Mouse (Mus musculus) neural tube, embryonic 12.5 days (tissue): Measurements from ENCODE around the gene Axl. TPM values are rescaled to one million over a fixed set of nuclear protein-coding genes. Genes with fewer than 3 reads are reported as not detected.

Experiments used
- ATAC-seq: fragments of 200-750 bp; cut with Nextera tagmentation; 2 replicates; pipeline ENCODE4 v1.8.0; 2017; ENCODE audit warnings: low read depth, mild to moderate bottlenecking, moderate TSS enrichment, moderate library complexity; ENCODE audit not compliant: low FRiP score
- H3K27ac ChIP-seq: fragments of 300-500 bp; sonication (generic); 2 replicates; pipeline ENCODE4 v1.5.1; 2016
- H3K27me3 ChIP-seq: fragments of 300-500 bp; sonication (generic); replicated peaks from 2 replicates; pipeline ENCODE4 v1.6.1; 2016; ENCODE audit warnings: mild to moderate bottlenecking
- H3K36me3 ChIP-seq: fragments of 300-500 bp; sonication (generic); 2 replicates; pipeline ENCODE4 v1.6.1; 2016; ENCODE audit warnings: mild to moderate bottlenecking
- H3K4me1 ChIP-seq: fragments of 300-500 bp; sonication (generic); 2 replicates; pipeline ENCODE4 v1.6.1; 2016
- H3K4me2 ChIP-seq: fragments of 300-500 bp; sonication (generic); replicated peaks from 2 replicates; pipeline ENCODE4 v1.6.1; 2016; ENCODE audit warnings: mild to moderate bottlenecking
- H3K4me3 ChIP-seq: fragments of 300-500 bp; sonication (generic); 2 replicates; pipeline ENCODE4 v1.5.1; 2016
- H3K9ac ChIP-seq: fragments of 300-500 bp; sonication (generic); 2 replicates; pipeline ENCODE4 v1.6.1; 2016; ENCODE audit warnings: mild to moderate bottlenecking
- H3K9me3 ChIP-seq: fragments of 300-500 bp; sonication (generic); 2 replicates; pipeline ENCODE4 v1.6.1; 2016; ENCODE audit warnings: mild to moderate bottlenecking
- WGBS: fragments of 180-500 bp; shearing (Covaris S2); methylation state at CpG from one replicate; pipeline ENCODE4 v1.1.7; 2016; 5-methylcytosine and 5-hydroxymethylcytosine counted together
- polyA plus RNA-seq: library from polyadenylated mRNA; unstranded; fragments of >200 nt; fragmentation: Nextera tagmentation; extraction: Ambion mirVana; gene quantifications from 2 replicates; pipeline ENCODE4 v1.2.1, GENCODE M21; 2016

Gene Axl
- polyA plus RNA-seq = 33.0 and 35.7 TPM in 2 replicates

DNA sequence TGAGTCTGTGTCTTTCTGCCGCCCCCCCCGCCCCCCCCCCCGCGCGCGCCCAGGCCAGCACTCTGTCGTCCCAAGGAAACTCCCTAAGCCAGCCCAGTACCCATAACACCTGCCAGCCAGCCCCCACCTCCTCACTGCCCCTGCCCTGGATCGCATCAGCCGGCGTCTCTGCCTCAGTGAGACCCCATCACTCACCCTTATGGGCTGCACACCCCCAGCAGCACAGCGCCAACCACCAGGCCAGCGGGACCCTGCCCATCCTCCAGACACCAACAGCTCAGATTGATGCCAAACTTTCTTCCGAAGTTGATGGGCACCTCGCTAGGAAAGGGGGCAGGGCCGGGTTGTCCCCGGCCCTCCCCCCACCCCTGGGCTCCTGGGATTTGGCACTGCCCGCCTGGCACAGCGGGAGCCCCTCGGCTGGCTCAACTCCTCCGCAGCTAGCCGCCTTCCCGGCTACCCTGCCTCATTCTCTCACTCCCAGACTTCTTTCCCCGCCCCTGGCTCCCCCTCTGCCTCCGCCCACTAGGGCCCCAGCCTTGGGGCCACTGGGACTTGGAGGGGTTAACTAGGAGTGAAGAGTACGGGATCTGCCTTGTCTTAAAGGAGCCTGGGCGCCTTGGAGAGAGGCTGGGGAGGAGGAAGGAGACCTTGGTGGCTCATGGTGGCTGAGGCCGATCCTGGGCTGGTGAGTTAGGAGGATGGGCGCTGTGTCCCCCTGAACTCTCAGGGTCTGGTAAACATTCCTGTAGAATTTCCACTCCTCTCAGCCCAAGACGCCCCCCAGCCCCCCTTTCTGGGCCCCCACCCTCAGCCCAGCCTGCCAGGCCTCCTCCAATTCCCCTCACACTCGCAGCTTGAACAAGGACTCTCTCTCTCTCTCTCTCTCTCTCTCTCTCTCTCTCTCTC is at the start of gene Axl:
TSS of gene Axl (minus strand) at position 486 of the 909 bp plus-strand sequence.
- Histone ChIP-seq H3K27me3 (0 out of 2 replicates have a peak, but pooled peaks cover 3% of the 10 kb centered on the region), H3K4me3 (peak within 1 kb of the TSS; percentile 46), H3K4me1 (peaks cover 19% of the 10 kb centered on the region), H3K36me3 (no peaks in the 10 kb centered on the region), H3K9ac (peak within 1 kb of the TSS; percentile 57), H3K4me2 (peak within 1 kb of the TSS; percentile 79), H3K27ac (no peak within 1 kb of the TSS), H3K9me3 (no peaks in the 10 kb centered on the region)
- peak; percentile 85 for ATAC-seq
- WGBS = under 1% methylated on average over 29 of the region's 30 CpGs

DNA sequence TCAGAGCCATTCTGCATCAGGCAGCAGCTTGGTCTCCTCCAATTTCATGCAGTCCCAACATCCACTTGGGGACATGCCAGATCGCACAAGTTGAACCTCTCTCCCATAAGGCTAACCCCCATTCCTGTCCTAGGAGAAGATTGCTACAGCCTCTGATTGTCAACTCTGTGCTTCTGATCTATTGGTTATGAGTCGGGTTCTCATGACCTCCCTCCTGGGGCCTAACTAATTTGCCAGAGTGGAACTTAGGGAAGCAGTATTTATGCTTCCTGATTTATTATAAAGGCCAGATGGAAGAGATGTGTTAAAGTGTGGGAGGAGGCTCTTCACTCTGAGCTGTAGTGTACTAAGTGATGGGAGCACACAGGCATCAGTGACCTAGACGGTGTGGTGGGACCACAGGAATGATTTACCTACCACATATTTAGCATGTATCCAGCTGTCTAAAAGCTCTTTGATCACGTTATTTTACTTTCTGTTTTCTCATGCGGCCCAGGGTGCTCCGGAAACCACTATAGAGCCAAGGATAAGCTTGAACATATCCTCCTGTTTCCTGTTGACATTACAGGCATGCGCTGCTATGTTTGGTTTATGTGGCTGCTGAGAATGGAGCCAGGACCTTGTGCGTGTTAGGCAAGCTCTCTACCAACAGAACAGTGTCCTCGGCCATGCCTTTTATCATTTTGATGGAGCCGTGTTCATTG is 46.8 kb upstream of the Axl start:
- H3K4me3 ChIP-seq = no peak overlapping the region
- no peak for ATAC-seq
- no peaks in the 10 kb centered on the region for H3K4me1 ChIP-seq
- H3K27ac ChIP-seq = no peak overlapping the region
- 79% methylated on average over 10 of the region's 10 CpGs for WGBS
- H3K27me3 ChIP-seq = no peaks in the 10 kb centered on the region
- H3K4me2 ChIP-seq = no peak overlapping the region
- no peaks in the 10 kb centered on the region for H3K9me3 ChIP-seq
- H3K36me3 ChIP-seq = no peaks in the 10 kb centered on the region
- no peak overlapping the region for H3K9ac ChIP-seq

GRCm38 (mm10) chr7:25831557-25832530 is 43.3 kb upstream of the Axl start:
- Histone ChIP-seq H3K9ac (no peak overlapping the region), H3K27ac (no peak overlapping the region), H3K4me1 (no peaks in the 10 kb centered on the region), H3K4me2 (no peak overlapping the region), H3K4me3 (no peak overlapping the region), H3K9me3 (no peaks in the 10 kb centered on the region), H3K36me3 (no peaks in the 10 kb centered on the region), H3K27me3 (no peaks in the 10 kb centered on the region)
- ATAC-seq = no peak
- WGBS = 83% methylated on average over 10 of the region's 10 CpGs

DNA sequence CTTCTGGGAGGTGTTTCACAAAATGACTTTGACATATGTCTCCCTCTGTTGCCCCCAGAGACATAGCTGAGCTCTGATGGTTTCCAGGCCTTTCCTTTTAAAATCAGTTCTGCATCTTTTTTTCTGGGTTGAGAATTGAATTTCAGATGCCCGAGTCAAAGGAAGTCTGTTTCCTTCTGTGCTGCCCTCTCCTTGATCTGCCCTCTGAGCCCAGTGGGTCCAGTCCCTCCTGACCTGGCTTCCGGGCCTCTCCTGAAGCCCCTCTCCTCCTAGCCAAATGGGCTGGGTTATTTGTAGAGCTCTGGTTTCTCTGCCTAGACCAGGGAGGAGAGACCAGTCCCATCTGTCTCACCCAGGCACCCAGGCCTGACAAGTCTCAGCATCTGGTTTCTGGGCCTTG is 41.7 kb upstream of the Axl start:
- WGBS = 55% methylated on average over 2 of the region's 2 CpGs
- no peak for ATAC-seq

DNA sequence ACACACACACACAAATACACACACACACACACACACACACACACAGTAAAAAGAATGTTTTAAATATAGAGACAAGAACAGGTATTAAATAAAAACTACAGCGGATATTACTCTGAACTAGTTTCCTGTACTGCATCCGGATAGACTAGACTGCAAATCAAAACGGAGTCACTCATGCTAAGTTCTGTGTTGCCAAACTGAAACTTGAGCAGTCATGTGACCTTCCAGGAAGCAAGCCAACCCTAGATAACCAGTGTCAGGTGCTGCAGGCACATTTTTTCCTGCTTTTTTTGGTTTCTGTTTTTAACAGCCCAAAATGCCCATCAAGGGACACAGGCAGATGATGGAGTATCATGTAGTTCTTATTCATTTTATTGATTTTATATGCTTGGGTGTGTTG is 38.7 kb upstream of the Axl start:
- no peaks in the 10 kb centered on the region for H3K9me3 ChIP-seq

More for the DNA sequence above, 41.7 kb upstream of the Axl start:
- Histone ChIP-seq H3K4me3 (no peak overlapping the region), H3K9me3 (no peaks in the 10 kb centered on the region), H3K4me2 (no peak overlapping the region), H3K36me3 (no peaks in the 10 kb centered on the region), H3K27ac (no peak overlapping the region), H3K27me3 (no peaks in the 10 kb centered on the region), H3K9ac (no peak overlapping the region), H3K4me1 (no peaks in the 10 kb centered on the region)

GRCm38 (mm10) chr7:25826029-25826428 is 37.5 kb upstream of the Axl start:
- no peak for ATAC-seq
- WGBS = 85% methylated on average over 6 of the region's 6 CpGs
- no peak overlapping the region for H3K9ac ChIP-seq
- H3K27ac ChIP-seq = no peak overlapping the region
- H3K4me1 ChIP-seq = no peaks in the 10 kb centered on the region
- no peaks in the 10 kb centered on the region for H3K27me3 ChIP-seq
- H3K4me2 ChIP-seq = no peak overlapping the region
- no peaks in the 10 kb centered on the region for H3K36me3 ChIP-seq
- no peak overlapping the region for H3K4me3 ChIP-seq
- H3K9me3 ChIP-seq = no peaks in the 10 kb centered on the region

More for the DNA sequence above, 38.7 kb upstream of the Axl start:
- no peaks in the 10 kb centered on the region for H3K27me3 ChIP-seq
- H3K4me1 ChIP-seq = no peaks in the 10 kb centered on the region
- no peaks in the 10 kb centered on the region for H3K36me3 ChIP-seq
- no peak overlapping the region for H3K27ac ChIP-seq
- H3K4me2 ChIP-seq = no peak overlapping the region
- H3K9ac ChIP-seq = no peak overlapping the region
- 84% methylated on average over 3 of the region's 3 CpGs for WGBS
- no peak for ATAC-seq
- H3K4me3 ChIP-seq = no peak overlapping the region

DNA sequence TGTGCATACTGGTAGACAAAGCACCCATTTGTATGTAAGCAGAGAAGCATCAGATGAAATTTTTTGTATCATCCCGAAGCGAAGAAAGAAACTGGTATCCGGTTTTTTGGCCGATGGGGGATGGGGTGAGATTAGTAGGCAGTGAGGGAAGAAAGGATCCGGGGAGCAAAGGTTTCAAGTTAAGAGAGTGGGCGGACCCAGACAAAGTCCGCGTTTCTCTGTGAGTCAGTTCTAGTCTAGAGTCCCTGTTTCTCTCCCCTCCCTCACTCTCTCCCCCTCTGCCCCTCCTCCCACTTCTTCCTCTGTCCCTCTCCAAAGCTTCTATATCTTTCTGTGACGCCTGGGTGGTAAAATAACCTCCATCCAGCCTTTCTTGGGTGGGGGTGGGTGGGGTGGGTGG is 36.5 kb upstream of the Axl start:
- ATAC-seq = no peak
- H3K27ac ChIP-seq = no peak overlapping the region
- no peak overlapping the region for H3K4me2 ChIP-seq
- H3K4me1 ChIP-seq = no peaks in the 10 kb centered on the region
- no peaks in the 10 kb centered on the region for H3K36me3 ChIP-seq
- 56% methylated on average over 9 of the region's 9 CpGs for WGBS
- H3K27me3 ChIP-seq = no peaks in the 10 kb centered on the region
- H3K4me3 ChIP-seq = no peak overlapping the region
- no peaks in the 10 kb centered on the region for H3K9me3 ChIP-seq
- H3K9ac ChIP-seq = no peak overlapping the region

DNA sequence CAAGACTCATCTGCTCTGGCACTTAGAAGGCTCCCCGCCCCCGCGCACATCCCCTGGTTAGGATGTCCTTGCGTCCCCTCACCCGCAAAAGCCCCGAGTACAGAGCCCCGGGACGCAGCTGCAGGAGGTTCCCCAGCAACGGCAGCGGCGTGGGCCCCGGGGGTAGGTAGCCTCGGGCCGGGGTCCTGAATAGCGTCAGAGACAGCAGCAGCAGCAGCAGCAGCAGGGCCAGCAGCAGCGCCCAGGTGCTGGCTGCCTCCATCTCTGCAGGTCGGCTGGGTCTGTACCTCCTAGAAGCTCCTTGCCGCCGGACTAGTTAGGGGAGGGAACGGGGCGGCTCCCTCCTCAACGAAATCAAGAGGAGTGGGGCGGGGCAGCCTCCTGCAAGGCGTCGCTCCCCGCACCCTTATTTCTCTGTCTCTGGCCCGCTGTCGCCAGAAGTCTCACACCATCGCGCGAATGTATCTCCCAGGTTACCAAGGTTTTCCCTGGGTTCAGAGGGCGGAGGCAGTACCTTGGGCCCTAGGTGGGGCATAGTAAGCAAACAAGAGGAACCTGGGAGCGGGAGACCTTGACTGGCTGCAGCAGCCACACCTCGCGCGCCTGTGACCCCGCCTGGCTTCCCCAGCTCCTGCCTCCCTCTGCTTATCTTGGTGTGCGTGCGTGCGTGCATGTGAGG is 27.9 kb upstream of the Axl start, which contains the start of gene Cyp2s1:
TSS of gene Cyp2s1 (minus strand) at position 673 of the 679 bp plus-strand sequence.
- no peaks in the 10 kb centered on the region for H3K36me3 ChIP-seq
- H3K4me1 ChIP-seq = peaks cover 11% of the 10 kb centered on the region
- H3K9ac ChIP-seq = peak within 1 kb of the TSS; percentile 61
- WGBS = 2% methylated on average over 40 of the region's 40 CpGs
- H3K9me3 ChIP-seq = no peaks in the 10 kb centered on the region
- H3K4me3 ChIP-seq = peak within 1 kb of the TSS; percentile 39
- ATAC-seq = 0 out of 2 replicates have a peak, but pooled peaks have one; percentile 46
- no peak within 1 kb of the TSS for H3K27ac ChIP-seq
- peaks cover 22% of the 10 kb centered on the region for H3K27me3 ChIP-seq
- peak within 1 kb of the TSS; percentile 81 for H3K4me2 ChIP-seq

DNA sequence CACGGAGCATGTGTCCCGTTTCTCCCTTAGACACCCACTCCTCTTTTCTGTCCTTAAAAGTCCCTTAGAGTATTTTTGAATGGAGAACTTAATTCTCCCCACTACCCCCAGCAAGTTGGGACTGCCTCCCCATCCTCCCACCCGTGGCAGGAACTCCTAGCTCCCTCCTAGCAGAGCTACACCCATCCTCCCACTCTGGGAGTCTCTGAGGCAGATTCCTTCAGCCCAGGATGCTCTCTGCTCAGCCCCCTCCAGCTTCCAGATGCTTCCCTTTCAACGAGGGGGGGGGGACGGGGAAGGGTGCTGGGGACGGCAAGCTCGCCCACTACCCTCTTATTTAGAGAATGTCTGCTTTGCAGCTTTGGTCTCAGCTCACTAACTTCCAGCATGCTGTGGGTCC is 27.1 kb upstream of the Axl start:
- H3K9ac ChIP-seq = no peak overlapping the region
- ATAC-seq = no peak
- peaks cover 22% of the 10 kb centered on the region for H3K27me3 ChIP-seq
- no peaks in the 10 kb centered on the region for H3K36me3 ChIP-seq
- 25% methylated on average over 7 of the region's 7 CpGs for WGBS
- no peak overlapping the region for H3K4me3 ChIP-seq
- peaks cover 11% of the 10 kb centered on the region for H3K4me1 ChIP-seq
- H3K9me3 ChIP-seq = no peaks in the 10 kb centered on the region
- H3K27ac ChIP-seq = no peak overlapping the region
- peak overlapping the region; percentile 81 for H3K4me2 ChIP-seq

DNA sequence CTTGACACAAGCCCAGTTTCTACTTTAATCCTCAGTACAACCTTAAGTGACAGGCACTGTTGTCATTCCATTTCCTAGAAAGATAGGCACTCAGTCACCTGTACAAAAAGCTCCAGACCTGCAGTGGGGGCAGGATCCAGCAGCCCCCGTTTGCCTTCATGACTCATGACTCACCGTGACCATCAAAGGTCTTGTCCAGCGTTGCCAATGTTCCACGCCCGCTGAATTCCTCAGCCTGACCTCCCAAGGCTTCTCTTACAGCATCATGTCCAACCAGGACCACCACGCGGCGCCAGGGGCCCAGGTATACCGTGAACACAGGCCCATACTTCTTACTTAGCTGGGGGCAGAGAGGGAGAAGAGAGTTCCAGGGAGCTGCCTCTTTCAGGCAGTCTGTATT is 26.2 kb upstream of the Axl start:
- WGBS = 85% methylated on average over 9 of the region's 9 CpGs
- H3K9ac ChIP-seq = no peak overlapping the region
- ATAC-seq = no peak
- peaks cover 11% of the 10 kb centered on the region for H3K4me1 ChIP-seq
- no peaks in the 10 kb centered on the region for H3K9me3 ChIP-seq
- no peaks in the 10 kb centered on the region for H3K36me3 ChIP-seq
- peaks cover 22% of the 10 kb centered on the region for H3K27me3 ChIP-seq
- H3K4me3 ChIP-seq = no peak overlapping the region
- no peak overlapping the region for H3K27ac ChIP-seq
- no peak overlapping the region for H3K4me2 ChIP-seq

DNA sequence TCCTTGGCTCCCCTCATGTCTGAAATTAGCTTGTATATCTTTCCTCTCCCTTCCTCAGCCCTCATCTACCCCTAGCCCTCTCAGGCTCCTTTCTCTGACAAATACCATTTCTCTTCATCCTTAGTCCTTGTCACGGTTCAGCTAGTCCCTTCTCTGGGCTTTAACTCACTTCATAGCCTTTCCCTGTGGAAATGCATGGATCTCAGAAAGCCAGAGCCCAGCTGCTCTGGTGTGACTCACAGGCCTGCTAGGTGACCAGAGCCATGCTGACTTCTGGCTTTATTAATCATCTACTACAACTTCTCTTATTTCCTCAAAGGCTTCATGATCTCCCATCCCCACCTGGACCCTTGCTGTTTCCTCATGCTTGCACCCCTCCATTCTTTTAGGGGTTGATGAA is 23.7 kb upstream of the Axl start:
- Histone ChIP-seq H3K4me3 (no peak overlapping the region), H3K27me3 (peaks cover 22% of the 10 kb centered on the region), H3K27ac (no peak overlapping the region), H3K4me2 (no peak overlapping the region), H3K9ac (no peak overlapping the region), H3K36me3 (no peaks in the 10 kb centered on the region), H3K4me1 (peaks cover 7% of the 10 kb centered on the region; the same call in 1 of the 2 replicates), H3K9me3 (no peaks in the 10 kb centered on the region)
- ATAC-seq = no peak
- 67% methylated on average over 1 of the region's 1 CpGs for WGBS
